Mouse (Mus musculus) embryonic facial prominence, embryonic 12.5 days (tissue): ENCODE measurements around the gene Gmeb1. TPM values are rescaled to one million over a fixed set of nuclear protein-coding genes. Genes with fewer than 3 reads are reported as not detected.
A peak's percentile ranks its signal among the peaks of the same experiment; 100 is the strongest.
"Not testable (repeated sequence)": the region's sequence is repeated elsewhere in the genome, so short reads cannot be mapped to it uniquely, and the experiment has no call there.

Experiments
- ATAC-seq: fragments of 200-750 bp; cut with Nextera tagmentation; 2 replicates; pipeline ENCODE4 v1.8.0; 2017; ENCODE audit not compliant: insufficient number of reproducible peaks, insufficient read depth, low FRiP score, low TSS enrichment
- H3K27ac ChIP-seq: fragments of 300-500 bp; sonication (generic); 2 replicates; pipeline ENCODE4 v1.5.1; 2016; ENCODE audit warnings: mild to moderate bottlenecking
- H3K27me3 ChIP-seq: fragments of 300-500 bp; sonication (generic); 2 replicates; pipeline ENCODE4 v1.6.1; 2016; ENCODE audit warnings: mild to moderate bottlenecking, moderate library complexity
- H3K36me3 ChIP-seq: fragments of 300-500 bp; sonication (generic); 2 replicates; pipeline ENCODE4 v1.6.1; 2016; ENCODE audit warnings: mild to moderate bottlenecking
- H3K4me1 ChIP-seq: fragments of 300-500 bp; sonication (generic); 2 replicates; pipeline ENCODE4 v1.6.1; 2016
- H3K4me2 ChIP-seq: fragments of 300-500 bp; sonication (generic); replicated peaks from 2 replicates; pipeline ENCODE4 v1.6.1; 2016; ENCODE audit warnings: mild to moderate bottlenecking, moderate library complexity
- H3K4me3 ChIP-seq: fragments of 300-500 bp; sonication (generic); 2 replicates; pipeline ENCODE4 v1.5.1; 2016; ENCODE audit warnings: mild to moderate bottlenecking
- H3K9ac ChIP-seq: fragments of 300-500 bp; sonication (generic); 2 replicates; pipeline ENCODE4 v1.6.1; 2016; ENCODE audit warnings: mild to moderate bottlenecking, moderate library complexity
- H3K9me3 ChIP-seq: fragments of 300-500 bp; sonication (generic); 2 replicates; pipeline ENCODE4 v1.6.1; 2016; ENCODE audit warnings: mild to moderate bottlenecking, moderate library complexity
- whole genome bisulfite sequencing: fragments of 180-500 bp; shearing (Covaris S2); methylation state at CpG from one replicate; pipeline ENCODE4 v1.1.7; 2016; 5-methylcytosine and 5-hydroxymethylcytosine counted together
- polyA plus RNA-seq: library from polyadenylated mRNA; unstranded; fragments of >200 nt; fragmentation: Nextera tagmentation; extraction: Ambion mirVana; gene quantifications from 2 replicates; pipeline ENCODE4 v1.2.1, GENCODE M21; 2016

The Gmeb1 gene
- polyA plus RNA-seq, 1 experiment from 2014 or later = 43.0 TPM

DNA sequence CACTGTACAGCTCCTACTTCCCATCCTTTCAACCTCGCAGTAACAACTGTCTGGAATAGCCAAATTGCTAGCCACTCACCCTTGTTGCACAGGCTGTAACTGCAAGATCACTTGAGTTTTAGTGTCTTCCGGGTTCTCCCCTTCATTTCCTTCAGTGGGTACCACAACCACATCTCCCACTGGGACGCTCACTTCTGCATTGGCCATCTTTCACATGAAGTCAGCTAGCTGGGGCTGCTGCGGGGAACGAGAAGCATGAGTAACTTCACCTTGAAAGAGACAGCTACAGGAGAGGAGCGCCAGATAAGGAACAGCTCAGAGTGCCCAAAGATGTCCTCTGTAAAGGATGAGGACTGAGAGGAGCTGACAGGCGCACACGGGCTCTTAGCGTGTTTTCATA, 9.8 kb downstream of the Gmeb1 start:
- ATAC-seq = no peak
- Histone ChIP-seq H3K4me1 (no peaks in the 10 kb centered on the region), H3K27me3 (no peaks in the 10 kb centered on the region), H3K27ac (no peak overlapping the region), H3K9me3 (no peaks in the 10 kb centered on the region), H3K4me2 (no peak overlapping the region), H3K9ac (0 out of 2 replicates have a peak overlapping the region, but pooled peaks have one; percentile 10), H3K4me3 (no peak overlapping the region), H3K36me3 (peaks cover 45% of the 10 kb centered on the region)
- 93% methylated on average over 9 of the region's 9 CpGs for WGBS

GRCm38 (mm10) chr4:132247451-132247997, 13.9 kb downstream of the Gmeb1 start:
- no peak for ATAC-seq
- Histone ChIP-seq H3K9ac (no peak overlapping the region), H3K9me3 (no peaks in the 10 kb centered on the region), H3K36me3 (peaks cover 65% of the 10 kb centered on the region), H3K4me3 (no peak overlapping the region), H3K27ac (no peak overlapping the region), H3K4me1 (no peaks in the 10 kb centered on the region), H3K27me3 (no peaks in the 10 kb centered on the region), H3K4me2 (no peak overlapping the region)
- 87% methylated on average over 5 of the region's 5 CpGs for WGBS

GRCm38 (mm10) chr4:132245643-132246042, 15.8 kb downstream of the Gmeb1 start:
- no peaks in the 10 kb centered on the region for H3K27me3 ChIP-seq
- no peak for ATAC-seq
- no peaks in the 10 kb centered on the region for H3K9me3 ChIP-seq
- H3K9ac ChIP-seq = no peak overlapping the region
- H3K4me3 ChIP-seq = no peak overlapping the region
- H3K36me3 ChIP-seq = peaks cover 65% of the 10 kb centered on the region
- H3K27ac ChIP-seq = no peak overlapping the region
- no peak overlapping the region for H3K4me2 ChIP-seq
- H3K4me1 ChIP-seq = no peaks in the 10 kb centered on the region
- 98% methylated on average over 3 of the region's 3 CpGs for WGBS

GRCm38 (mm10) chr4:132241208-132241607, 20.2 kb downstream of the Gmeb1 start:
- peaks cover 66% of the 10 kb centered on the region for H3K36me3 ChIP-seq
- H3K4me2 ChIP-seq = no peak overlapping the region
- H3K4me1 ChIP-seq = no peaks in the 10 kb centered on the region
- no peaks in the 10 kb centered on the region for H3K9me3 ChIP-seq
- H3K27me3 ChIP-seq = no peaks in the 10 kb centered on the region
- no peak overlapping the region for H3K9ac ChIP-seq
- 95% methylated on average over 3 of the region's 3 CpGs for WGBS
- H3K27ac ChIP-seq = no peak overlapping the region
- ATAC-seq = no peak
- no peak overlapping the region for H3K4me3 ChIP-seq

- 84% methylated on average over 3 of the region's 3 CpGs for WGBS
- Histone ChIP-seq H3K27ac (no peak overlapping the region), H3K9me3 (no peaks in the 10 kb centered on the region), H3K4me2 (no peak overlapping the region), H3K9ac (no peak overlapping the region), H3K27me3 (no peaks in the 10 kb centered on the region), H3K4me1 (no peaks in the 10 kb centered on the region), H3K4me3 (no peak overlapping the region), H3K36me3 (peaks cover 64% of the 10 kb centered on the region)
- ATAC-seq = no peak
Observed at GRCm38 (mm10) chr4:132240367-132240766, 21.0 kb downstream of the Gmeb1 start.

- H3K36me3 ChIP-seq = peaks cover 76% of the 10 kb centered on the region
- no peak for ATAC-seq
- no peak overlapping the region for H3K27ac ChIP-seq
- no peak overlapping the region for H3K4me3 ChIP-seq
- WGBS = 93% methylated on average over 4 of the region's 4 CpGs
- H3K9ac ChIP-seq = no peak overlapping the region
- H3K27me3 ChIP-seq = no peaks in the 10 kb centered on the region
- H3K4me1 ChIP-seq = no peaks in the 10 kb centered on the region
- H3K9me3 ChIP-seq = no peaks in the 10 kb centered on the region
- H3K4me2 ChIP-seq = no peak overlapping the region
Observed at GRCm38 (mm10) chr4:132238356-132238755, 23.0 kb downstream of the Gmeb1 start.

GRCm38 (mm10) chr4:132234710-132235109, 26.7 kb downstream of the Gmeb1 start:
- H3K9ac ChIP-seq = no peak overlapping the region
- H3K9me3 ChIP-seq = no peaks in the 10 kb centered on the region
- peaks cover 87% of the 10 kb centered on the region for H3K36me3 ChIP-seq
- no peak overlapping the region for H3K27ac ChIP-seq
- H3K27me3 ChIP-seq = no peaks in the 10 kb centered on the region
- H3K4me2 ChIP-seq = no peak overlapping the region
- no peak for ATAC-seq
- no peaks in the 10 kb centered on the region for H3K4me1 ChIP-seq
- H3K4me3 ChIP-seq = no peak overlapping the region
- WGBS = 93% methylated on average over 8 of the region's 8 CpGs

DNA sequence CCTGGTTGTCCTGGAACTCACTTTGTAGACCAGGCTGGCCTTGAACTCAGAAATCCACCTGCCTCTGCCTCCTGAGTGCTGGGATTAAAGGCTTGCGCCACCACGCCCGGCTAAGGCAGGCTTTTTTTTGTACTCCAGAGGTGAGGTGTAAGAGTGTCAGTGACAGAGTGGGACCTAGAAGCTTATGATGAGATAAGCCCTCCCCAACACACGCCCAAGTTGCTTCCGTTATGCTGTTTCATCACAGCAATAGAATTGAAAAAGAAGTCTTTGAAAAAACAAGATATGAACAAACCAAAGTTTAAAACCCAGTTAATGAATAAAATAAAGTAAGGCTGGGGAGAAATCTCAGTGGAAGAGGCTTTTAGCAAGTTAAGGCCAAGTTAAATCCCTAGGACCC, 31.0 kb downstream of the Gmeb1 start:
- 94% methylated on average over 5 of the region's 5 CpGs for WGBS
- H3K4me3 ChIP-seq = no peak overlapping the region
- H3K4me1 ChIP-seq = no peaks in the 10 kb centered on the region
- no peaks in the 10 kb centered on the region for H3K27me3 ChIP-seq
- no peak overlapping the region for H3K9ac ChIP-seq
- peaks cover 84% of the 10 kb centered on the region for H3K36me3 ChIP-seq
- H3K9me3 ChIP-seq = no peaks in the 10 kb centered on the region
- no peak overlapping the region for H3K27ac ChIP-seq
- no peak for ATAC-seq
- no peak overlapping the region for H3K4me2 ChIP-seq

DNA sequence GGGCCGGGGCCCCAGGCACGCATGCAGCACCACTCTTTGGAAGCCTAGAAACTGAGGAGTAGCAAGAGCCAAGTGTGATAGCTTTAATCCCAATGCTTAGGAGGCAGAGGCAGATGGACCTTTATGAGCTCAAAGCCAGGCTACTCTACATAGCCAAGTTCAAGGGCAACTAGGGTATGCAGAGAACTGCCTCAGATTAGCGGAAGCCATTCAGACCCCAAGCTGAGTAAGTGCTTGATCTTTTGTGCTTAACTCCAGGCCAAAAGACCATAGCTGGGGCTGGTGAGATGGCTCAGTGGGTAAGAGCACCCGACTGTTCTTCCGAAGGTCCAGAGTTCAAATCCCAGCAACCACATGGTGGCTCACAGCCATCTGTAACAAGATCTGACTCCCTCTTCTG, 39.4 kb downstream of the Gmeb1 start:
- not testable (repeated sequence) for H3K9me3 ChIP-seq, H3K9ac ChIP-seq, ATAC-seq, H3K4me1 ChIP-seq, H3K27me3 ChIP-seq, H3K4me2 ChIP-seq, H3K4me3 ChIP-seq, H3K27ac ChIP-seq
- 92% methylated on average over 5 of the region's 5 CpGs for WGBS
- H3K36me3 ChIP-seq = peaks cover 30% of the 10 kb centered on the region

GRCm38 (mm10) chr4:132218439-132218838, 43.0 kb downstream of the Gmeb1 start:
- not testable (repeated sequence) for H3K9ac ChIP-seq

DNA sequence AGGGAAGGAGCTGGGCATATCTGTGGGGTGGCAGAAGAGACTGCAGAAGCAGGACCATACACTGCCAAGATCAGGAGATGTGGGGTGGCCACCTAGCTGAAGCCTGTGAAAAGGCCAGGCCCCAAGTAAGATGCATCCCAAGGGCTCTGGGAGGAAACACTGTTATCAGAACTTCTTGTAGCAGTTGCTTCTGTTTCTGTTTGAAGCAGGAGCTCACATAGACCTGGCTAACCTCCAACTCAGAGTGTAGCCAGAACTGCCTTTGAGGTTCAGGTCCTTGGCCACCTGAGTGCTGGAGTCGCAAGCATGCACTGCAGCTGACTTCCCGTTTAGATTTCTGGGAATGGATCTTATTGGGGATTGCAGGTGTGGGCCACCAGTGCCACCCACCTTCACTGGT, 43.6 kb downstream of the Gmeb1 start:
- no peak overlapping the region for H3K27ac ChIP-seq
- no peak overlapping the region for H3K4me3 ChIP-seq
- WGBS = 86% methylated on average over 2 of the region's 2 CpGs
- no peaks in the 10 kb centered on the region for H3K27me3 ChIP-seq
- H3K36me3 ChIP-seq = no peaks in the 10 kb centered on the region
- no peak overlapping the region for H3K4me2 ChIP-seq
- no peaks in the 10 kb centered on the region for H3K9me3 ChIP-seq
- H3K4me1 ChIP-seq = no peaks in the 10 kb centered on the region
- no peak overlapping the region for H3K9ac ChIP-seq
- ATAC-seq = no peak

More at GRCm38 (mm10) chr4:132218439-132218838, 43.0 kb downstream of the Gmeb1 start:
- WGBS = 72% methylated on average over 6 of the region's 6 CpGs
- not testable (repeated sequence) for H3K27me3 ChIP-seq, H3K4me3 ChIP-seq, H3K4me1 ChIP-seq, H3K4me2 ChIP-seq, H3K9me3 ChIP-seq, H3K27ac ChIP-seq, ATAC-seq, H3K36me3 ChIP-seq

DNA sequence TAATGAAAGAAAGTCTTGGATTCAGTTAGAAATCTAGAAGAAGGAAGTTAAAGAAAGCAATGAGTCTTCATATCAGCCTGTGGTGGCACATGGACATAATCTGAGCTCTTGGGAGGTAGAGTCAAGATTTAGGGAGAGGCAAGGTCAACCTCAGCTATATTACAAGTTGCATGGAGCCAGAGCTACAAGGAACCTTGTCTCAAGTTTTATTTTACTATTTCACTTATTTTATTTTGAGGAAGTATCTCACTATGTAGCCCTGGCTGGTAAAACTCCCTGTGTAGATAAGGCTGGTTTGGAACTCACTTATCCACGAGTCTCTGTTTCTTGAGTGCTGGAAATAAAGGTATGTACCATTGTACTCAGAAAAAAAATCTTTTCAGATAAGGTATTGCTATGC, 44.8 kb downstream of the Gmeb1 start:
- Histone ChIP-seq H3K36me3 (no peaks in the 10 kb centered on the region), H3K4me2 (no peak overlapping the region), H3K27ac (no peak overlapping the region), H3K4me1 (0 out of 2 replicates have a peak, but pooled peaks cover 3% of the 10 kb centered on the region), H3K9ac (no peak overlapping the region), H3K4me3 (no peak overlapping the region), H3K9me3 (no peaks in the 10 kb centered on the region), H3K27me3 (no peaks in the 10 kb centered on the region)
- WGBS = 70% methylated on average over 1 of the region's 1 CpGs
- ATAC-seq = no peak

DNA sequence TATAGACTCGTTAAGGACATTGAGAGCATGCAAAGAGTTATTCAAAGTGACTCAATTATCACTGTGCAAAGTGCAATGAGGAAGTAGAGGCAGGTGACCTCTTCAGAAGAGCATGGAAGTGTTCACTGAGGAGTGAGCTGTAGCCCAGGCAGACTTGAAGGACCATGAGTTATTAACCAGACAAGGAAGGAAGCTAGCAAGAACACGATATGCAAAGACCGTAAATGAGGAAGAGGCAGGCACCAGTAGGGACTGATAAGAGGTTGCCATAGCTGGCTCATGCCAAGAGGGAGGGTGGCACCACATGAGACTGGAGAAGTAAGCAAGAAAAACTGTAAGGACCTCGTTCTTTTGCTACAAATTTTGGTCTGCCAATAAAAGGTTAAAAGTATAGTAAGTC, 46.6 kb downstream of the Gmeb1 start:
- Histone ChIP-seq H3K27me3 (no peaks in the 10 kb centered on the region), H3K36me3 (peaks cover 7% of the 10 kb centered on the region; the same call in 1 of the 2 replicates), H3K9ac (no peak overlapping the region), H3K9me3 (no peaks in the 10 kb centered on the region), H3K27ac (no peak overlapping the region), H3K4me1 (peaks cover 11% of the 10 kb centered on the region), H3K4me3 (no peak overlapping the region), H3K4me2 (no peak overlapping the region)
- WGBS = 81% methylated on average over 4 of the region's 4 CpGs
- ATAC-seq = no peak
